Mouse (Mus musculus): ENCODE data around the gene Hbq1a. TPM values are rescaled to one million over a fixed set of nuclear protein-coding genes. Genes with fewer than 3 reads are reported as not detected.

The Hbq1a gene
- polyA plus RNA-seq, 1 experiment from 2014 or later, result 6.4 TPM

- Histone ChIP-seq H3K27ac (ENCODE audit: low read length) (no peak overlapping the region), H3K9me3 (replicated peaks; ENCODE audit: control insufficient read depth, low read length) (no peaks in the 10 kb centered on the region), H3K36me3 (ENCODE audit: control insufficient read depth, insufficient read depth) (no peaks in the 10 kb centered on the region), H3K4me1 (ENCODE audit: control insufficient read depth, low read depth, low read length) (peaks cover 9% of the 10 kb centered on the region; the same call in 1 of the 2 replicates), H3K4me2 (ENCODE audit: low read depth, low read length) (no peak overlapping the region), H3K4me3 (ENCODE audit: low read depth, low read length) (no peak overlapping the region), H3K9ac (ENCODE audit: low read depth, low read length) (no peak overlapping the region), H3K27me3 (ENCODE audit: control insufficient read depth, insufficient read depth, low read depth, low read length) (peaks cover 28% of the 10 kb centered on the region)
- no peak for ATAC-seq (ENCODE audit: low read depth)
- WGBS (ENCODE audit: insufficient replicate concordance), result 55% methylated on average over 6 of the region's 6 CpGs
Observed at GRCm38 (mm10) chr11:32345504-32346297, 45.8 kb downstream of the Hbq1a start.

- Histone ChIP-seq H3K9ac (ENCODE audit: low read depth, low read length) (peak overlapping the region; percentile 63), H3K4me1 (ENCODE audit: control insufficient read depth, low read depth, low read length) (peaks cover 9% of the 10 kb centered on the region; the same call in 1 of the 2 replicates), H3K36me3 (ENCODE audit: control insufficient read depth, insufficient read depth) (no peaks in the 10 kb centered on the region), H3K27ac (ENCODE audit: low read length) (no peak overlapping the region), H3K4me2 (ENCODE audit: low read depth, low read length) (peak overlapping the region; percentile 54), H3K27me3 (ENCODE audit: control insufficient read depth, insufficient read depth, low read depth, low read length) (peaks cover 28% of the 10 kb centered on the region), H3K4me3 (ENCODE audit: low read depth, low read length) (peak overlapping the region; percentile 61), H3K9me3 (replicated peaks; ENCODE audit: control insufficient read depth, low read length) (no peaks in the 10 kb centered on the region)
- ATAC-seq (ENCODE audit: low read depth), result no peak
- WGBS (ENCODE audit: insufficient replicate concordance), result 4% methylated on average over 10 of the region's 10 CpGs
Observed at GRCm38 (mm10) chr11:32347264-32347606, 47.4 kb downstream of the Hbq1a start.

GRCm38 (mm10) chr11:32347607-32348432 lies 48.0 kb downstream of the Hbq1a start, which contains the start of gene Sh3pxd2b:
Sh3pxd2b (plus strand) TSS chr11:32347820.
- H3K4me1 ChIP-seq (ENCODE audit: control insufficient read depth, low read depth, low read length), result peaks cover 9% of the 10 kb centered on the region; the same call in 1 of the 2 replicates
- peak; percentile 68 for ATAC-seq (ENCODE audit: low read depth)
- peak within 1 kb of the TSS; percentile 61 for H3K4me3 ChIP-seq (ENCODE audit: low read depth, low read length)
- no peaks in the 10 kb centered on the region for H3K9me3 ChIP-seq (replicated peaks; ENCODE audit: control insufficient read depth, low read length)
- peaks cover 28% of the 10 kb centered on the region for H3K27me3 ChIP-seq (ENCODE audit: control insufficient read depth, insufficient read depth, low read depth, low read length)
- H3K36me3 ChIP-seq (ENCODE audit: control insufficient read depth, insufficient read depth), result no peaks in the 10 kb centered on the region
- peak within 1 kb of the TSS; percentile 63 for H3K9ac ChIP-seq (ENCODE audit: low read depth, low read length)
- H3K4me2 ChIP-seq (ENCODE audit: low read depth, low read length), result peak within 1 kb of the TSS; percentile 54
- H3K27ac ChIP-seq (ENCODE audit: low read length), result no peak within 1 kb of the TSS
- 3% methylated on average over 54 of the region's 86 CpGs for WGBS (ENCODE audit: insufficient replicate concordance)

GRCm38 (mm10) chr11:32348433-32349283 lies 48.8 kb downstream of the Hbq1a start:
- H3K36me3 ChIP-seq (ENCODE audit: control insufficient read depth, insufficient read depth), result no peaks in the 10 kb centered on the region
- H3K27me3 ChIP-seq (ENCODE audit: control insufficient read depth, insufficient read depth, low read depth, low read length), result peaks cover 28% of the 10 kb centered on the region
- WGBS (ENCODE audit: insufficient replicate concordance), result 24% methylated on average over 9 of the region's 9 CpGs
- ATAC-seq (ENCODE audit: low read depth), result no peak
- H3K4me2 ChIP-seq (ENCODE audit: low read depth, low read length), result peak overlapping the region; percentile 54
- H3K9ac ChIP-seq (ENCODE audit: low read depth, low read length), result peak overlapping the region; percentile 63; the same call in 1 of the 2 replicates
- peak overlapping the region; percentile 61 for H3K4me3 ChIP-seq (ENCODE audit: low read depth, low read length)
- H3K9me3 ChIP-seq (replicated peaks; ENCODE audit: control insufficient read depth, low read length), result no peaks in the 10 kb centered on the region
- H3K27ac ChIP-seq (ENCODE audit: low read length), result no peak overlapping the region
- peaks cover 7% of the 10 kb centered on the region; the same call in 1 of the 2 replicates for H3K4me1 ChIP-seq (ENCODE audit: control insufficient read depth, low read depth, low read length)

GRCm38 (mm10) chr11:32349284-32349953 lies 49.5 kb downstream of the Hbq1a start:
- no peak for ATAC-seq (ENCODE audit: low read depth)
- H3K4me1 ChIP-seq (ENCODE audit: control insufficient read depth, low read depth, low read length), result peaks cover 7% of the 10 kb centered on the region; the same call in 1 of the 2 replicates
- H3K9ac ChIP-seq (ENCODE audit: low read depth, low read length), result no peak overlapping the region
- no peaks in the 10 kb centered on the region for H3K9me3 ChIP-seq (replicated peaks; ENCODE audit: control insufficient read depth, low read length)
- H3K27ac ChIP-seq (ENCODE audit: low read length), result no peak overlapping the region
- H3K4me3 ChIP-seq (ENCODE audit: low read depth, low read length), result no peak overlapping the region
- H3K4me2 ChIP-seq (ENCODE audit: low read depth, low read length), result no peak overlapping the region
- peaks cover 28% of the 10 kb centered on the region for H3K27me3 ChIP-seq (ENCODE audit: control insufficient read depth, insufficient read depth, low read depth, low read length)
- WGBS (ENCODE audit: insufficient replicate concordance), result 41% methylated on average over 13 of the region's 13 CpGs
- H3K36me3 ChIP-seq (ENCODE audit: control insufficient read depth, insufficient read depth), result no peaks in the 10 kb centered on the region

Other genes with a start within 250 kb of the Hbq1a start
- gene Il9r, start 99.8 kb upstream of the Hbq1a start, polyA plus RNA-seq (2015; fragmentation: Nextera tagmentation; extraction: Ambion mirVana), result not detected in 2 replicates
- gene Snrnp25, start 94.7 kb upstream of the Hbq1a start, polyA plus RNA-seq (2015; fragmentation: Nextera tagmentation; extraction: Ambion mirVana), result 58.1 and 63.4 TPM in 2 replicates
- gene Rhbdf1, start 77.8 kb upstream of the Hbq1a start, polyA plus RNA-seq (2015; fragmentation: Nextera tagmentation; extraction: Ambion mirVana), result 5.8 and 6.5 TPM in 2 replicates
- gene Mpg, start 73.6 kb upstream of the Hbq1a start, polyA plus RNA-seq (2015; fragmentation: Nextera tagmentation; extraction: Ambion mirVana), result 18.5 and 19.6 TPM in 2 replicates
- gene Nprl3, start 32.4 kb upstream of the Hbq1a start, polyA plus RNA-seq (2015; fragmentation: Nextera tagmentation; extraction: Ambion mirVana), result 30.8 and 31.5 TPM in 2 replicates
- 43.7 and 47.4 TPM in 2 replicates for gene Hba-x, start 23.7 kb upstream of the Hbq1a start, polyA plus RNA-seq (2015; fragmentation: Nextera tagmentation; extraction: Ambion mirVana)
- gene Hba-a1, start 16.6 kb upstream of the Hbq1a start, polyA plus RNA-seq (2015; fragmentation: Nextera tagmentation; extraction: Ambion mirVana), result 72,809 and 72,929 TPM in 2 replicates
- gene Hbq1b, start 13.1 kb upstream of the Hbq1a start, polyA plus RNA-seq (2015; fragmentation: Nextera tagmentation; extraction: Ambion mirVana), result 158 and 159 TPM in 2 replicates
- 165,200 and 165,281 TPM in 2 replicates for gene Hba-a2, start 3.6 kb upstream of the Hbq1a start, polyA plus RNA-seq (2015; fragmentation: Nextera tagmentation; extraction: Ambion mirVana)
- gene Sh3pxd2b, start 47.8 kb downstream of the Hbq1a start, polyA plus RNA-seq (2015; fragmentation: Nextera tagmentation; extraction: Ambion mirVana), result 0.82 and 1.3 TPM in 2 replicates
- gene Ubtd2, start 155.3 kb downstream of the Hbq1a start, polyA plus RNA-seq (2015; fragmentation: Nextera tagmentation; extraction: Ambion mirVana), result 3.8 and 4.5 TPM in 2 replicates
- gene Efcab9, start 232.0 kb downstream of the Hbq1a start, polyA plus RNA-seq (2015; fragmentation: Nextera tagmentation; extraction: Ambion mirVana), result 0.13 and 0.34 TPM in 2 replicates
- gene Stk10, start 233.2 kb downstream of the Hbq1a start, polyA plus RNA-seq (2015; fragmentation: Nextera tagmentation; extraction: Ambion mirVana), result 3.6 and 4.8 TPM in 2 replicates

Data from liver, embryonic 16.5 days (tissue).